Mouse (Mus musculus) cerebellum, adult 11-12 months (tissue): Measurements from ENCODE around the gene Mtrf1l.

Experiments used
- DNase-seq: peaks from one replicate; pipeline ENCODE4 v3.0.0; 2022

Mtrf1l gene

DNA sequence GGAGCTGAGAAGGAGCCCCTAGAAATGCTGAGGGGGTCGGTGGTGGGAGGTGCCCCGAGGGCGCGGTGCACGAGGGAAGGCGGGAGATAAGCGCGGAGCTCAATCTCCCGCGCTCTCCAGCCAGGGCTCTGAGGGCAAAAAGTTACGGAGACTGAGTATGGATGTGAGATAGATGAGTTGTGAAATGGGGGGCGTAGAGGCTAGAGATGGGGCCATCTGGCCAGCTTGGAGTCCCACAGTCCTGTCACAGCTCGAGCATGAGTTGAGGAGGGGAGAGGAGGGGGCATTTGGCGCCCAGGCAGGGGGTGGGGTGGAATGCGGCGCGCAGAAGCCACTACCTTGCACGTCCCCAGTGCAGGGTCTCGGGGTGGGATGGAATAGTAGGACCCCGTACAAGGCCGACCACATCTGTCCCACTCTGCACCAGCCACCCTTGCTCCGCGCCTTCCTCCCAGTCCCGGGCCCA is 19.0 kb downstream of the Mtrf1l start:
- DNase-seq = no peak

DNA sequence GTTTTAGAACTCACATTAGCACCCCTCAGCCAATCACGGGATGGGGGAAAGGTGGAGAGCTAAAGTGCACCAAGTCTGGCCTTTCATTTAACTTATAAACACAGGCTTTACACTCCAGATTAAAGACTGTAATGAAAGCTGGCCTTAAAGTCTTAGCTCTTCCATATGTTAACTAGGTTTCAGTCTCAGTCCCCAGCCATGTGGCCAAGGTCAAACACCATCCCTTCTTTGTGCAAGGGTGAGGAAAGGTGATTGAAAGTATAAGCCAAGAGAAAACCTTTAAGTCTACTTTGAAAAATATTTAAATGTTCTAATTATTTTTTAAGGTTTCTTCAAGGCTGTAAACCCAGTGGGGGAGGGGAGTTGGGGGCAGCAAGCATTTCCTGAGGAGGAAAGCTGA is 20.0 kb downstream of the Mtrf1l start:
- no peak for DNase-seq

DNA sequence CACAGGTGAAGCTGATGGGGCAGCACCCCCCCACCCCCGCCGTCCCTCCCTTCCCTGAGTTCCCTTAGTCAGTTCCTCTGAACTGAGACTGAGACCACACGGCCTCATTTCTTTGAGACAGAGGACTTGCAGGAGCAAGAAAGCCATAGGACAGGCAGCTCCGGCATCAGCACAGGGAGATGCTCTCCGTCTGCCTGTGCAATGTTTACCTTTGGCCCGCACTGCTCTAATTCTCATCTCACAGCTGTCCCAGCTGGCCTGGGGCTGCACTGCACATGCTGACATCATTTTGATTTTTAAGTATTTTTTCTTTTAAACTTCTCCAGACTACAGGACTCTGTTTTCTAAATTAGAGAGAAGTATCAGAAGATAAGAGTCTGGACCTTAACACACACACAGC is 20.8 kb downstream of the Mtrf1l start:
- no peak for DNase-seq

DNA sequence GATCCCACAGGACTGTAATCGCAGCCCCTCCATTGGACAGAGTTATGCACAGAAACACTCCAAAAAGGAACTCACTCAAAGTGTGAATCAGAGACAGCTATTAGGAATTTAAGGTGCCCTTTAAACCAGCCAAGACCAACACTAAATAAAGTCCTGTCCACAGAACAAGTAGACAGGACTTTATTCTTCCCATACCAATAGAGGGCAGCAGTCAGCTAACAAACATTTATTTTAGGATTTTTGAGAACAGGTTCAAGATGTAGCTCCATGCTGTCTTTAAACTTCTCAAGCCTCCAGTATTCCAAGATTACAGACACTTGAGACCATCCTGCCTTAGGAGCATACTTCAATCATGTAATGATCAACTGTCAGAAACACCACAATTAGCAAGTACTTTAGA is 23.2 kb downstream of the Mtrf1l start:
- DNase-seq = no peak

DNA sequence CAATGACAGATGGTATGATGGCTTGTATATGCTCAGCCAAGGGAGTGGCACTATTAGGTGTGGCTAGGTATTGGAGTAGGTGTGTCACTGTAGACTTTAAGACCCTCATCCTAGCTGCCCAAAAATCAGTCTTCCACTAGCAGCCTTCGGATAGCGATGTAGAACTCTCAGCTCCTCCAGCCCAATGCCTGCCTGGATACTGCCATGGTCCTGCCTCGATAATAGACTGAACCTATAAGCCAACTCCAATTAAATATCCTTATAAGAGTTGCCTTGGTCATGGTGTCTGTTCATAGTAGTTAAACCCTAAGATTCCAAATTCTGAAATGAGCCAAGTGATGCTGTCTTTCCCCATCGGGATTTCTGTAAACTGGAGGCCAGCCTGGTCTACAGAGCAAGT is 25.6 kb downstream of the Mtrf1l start:
- DNase-seq = no peak

DNA sequence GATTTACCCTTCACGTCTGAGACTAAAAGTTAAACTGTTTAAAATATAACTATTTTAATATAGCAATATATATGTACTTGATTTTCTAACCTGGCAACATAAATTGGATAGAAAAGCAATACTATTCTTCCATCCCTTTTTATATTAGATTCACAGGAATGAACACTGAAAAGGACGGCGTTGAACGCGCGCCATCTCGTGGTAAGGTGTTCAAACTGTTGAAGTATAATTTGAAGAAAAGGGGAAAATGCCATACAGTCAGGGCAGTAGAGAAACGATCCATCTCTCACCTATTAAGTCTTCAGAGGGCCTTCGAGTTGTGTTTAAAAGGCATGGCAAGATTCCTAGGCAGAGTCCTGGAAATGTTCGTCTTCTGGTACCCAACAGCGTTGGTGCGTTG is 33.1 kb downstream of the Mtrf1l start:
- no peak for DNase-seq

DNA sequence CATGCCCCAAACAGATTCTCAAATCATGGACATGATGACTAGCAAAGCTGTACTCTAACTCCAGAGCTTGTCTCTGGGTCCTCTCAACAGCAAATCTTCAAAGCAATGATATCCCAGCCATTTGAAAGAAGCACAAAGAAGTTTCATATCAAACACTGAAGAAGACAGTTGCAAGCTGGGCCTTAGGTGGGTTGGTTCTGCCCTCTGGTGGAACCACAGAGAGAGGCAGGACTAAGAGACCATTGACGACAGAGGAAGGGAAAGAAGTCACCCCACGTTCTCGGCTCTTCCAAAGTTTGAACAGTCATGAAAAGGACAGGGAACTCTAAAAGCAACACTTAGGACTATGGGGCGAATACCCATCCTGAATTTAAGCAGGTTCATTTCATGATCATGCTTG is 36.8 kb downstream of the Mtrf1l start:
- no peak for DNase-seq
